Mouse (Mus musculus) thymus, adult 18-20 months (tissue): ENCODE measurements around the gene Fstl3.
A peak's percentile ranks its signal among the peaks of the same experiment; 100 is the strongest.

Experiments used
- DNase-seq, 2 experiments: peaks; one replicate each; pipeline ENCODE4 v3.0.0; 2022; ENCODE audit warnings: mixed read lengths in 2 of 2

The Fstl3 gene

DNA sequence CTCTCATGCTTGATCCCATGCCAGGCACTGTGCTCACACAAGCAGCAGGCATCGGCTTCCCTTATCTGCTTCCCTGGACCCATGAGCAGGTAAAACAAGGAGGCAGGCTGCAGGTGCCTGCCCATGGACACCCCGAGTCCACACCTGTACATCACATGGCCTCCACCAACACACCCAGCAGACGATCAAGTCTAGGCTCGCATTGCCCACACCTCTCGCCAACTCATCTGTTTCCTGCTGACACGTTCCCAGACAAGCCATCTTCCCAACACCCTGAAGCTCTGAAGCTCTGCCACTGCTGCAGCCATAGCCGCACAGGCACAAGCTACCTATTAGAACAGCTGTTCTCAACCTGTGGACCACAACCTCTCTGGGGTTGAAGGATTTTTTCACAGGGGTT is 12.8 kb upstream of the Fstl3 start:
- no peak for DNase-seq

DNA sequence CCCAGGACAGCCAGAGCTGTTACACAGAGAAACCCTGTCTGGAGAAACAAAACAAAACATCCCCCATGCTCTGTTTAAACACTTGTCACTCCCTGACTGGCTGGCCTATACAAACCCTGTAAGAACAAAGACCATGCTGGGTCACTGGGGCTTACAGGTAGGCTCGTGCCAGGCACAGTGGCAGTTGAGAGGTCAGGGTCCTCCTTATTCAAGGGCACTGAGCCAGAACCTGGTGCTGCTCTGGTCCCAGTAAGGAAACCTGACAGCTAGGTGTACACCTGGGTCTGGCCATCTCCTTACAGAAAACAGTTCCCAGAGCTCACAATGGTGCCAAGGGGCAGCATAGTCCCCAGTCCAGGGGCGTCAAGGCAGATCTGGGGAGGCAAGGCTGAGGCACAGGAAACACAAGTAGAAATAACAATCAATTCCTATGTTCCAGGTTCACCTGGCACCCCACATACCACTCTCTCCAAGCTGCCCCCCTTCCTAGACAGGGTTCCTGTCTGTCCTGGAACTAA is 11.8 kb upstream of the Fstl3 start:
- DNase-seq, result no peak

DNA sequence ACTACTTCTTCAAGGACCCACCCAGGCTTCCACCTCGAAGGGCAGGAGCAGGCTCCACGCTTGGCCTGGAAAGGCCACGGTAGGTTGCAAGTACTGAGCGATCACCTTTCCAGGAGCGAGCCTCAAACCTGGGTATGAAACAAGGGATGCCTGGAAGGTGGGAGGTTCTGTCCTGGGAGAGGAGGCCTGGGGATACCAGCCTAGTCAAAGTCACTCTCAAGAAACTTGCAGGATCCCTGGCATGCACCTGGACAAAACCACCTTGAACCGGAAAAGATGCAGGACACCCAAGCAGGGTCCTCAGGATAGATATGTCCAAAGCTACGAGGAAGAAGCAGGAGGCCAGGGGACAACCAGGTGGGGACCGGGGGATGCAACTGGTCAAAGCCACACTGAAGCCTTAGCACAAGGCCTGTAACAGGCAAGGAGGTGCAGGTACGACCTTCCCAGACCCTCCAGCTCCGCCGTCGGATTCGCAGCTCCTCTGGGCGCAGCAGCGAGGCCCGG is 11.0 kb upstream of the Fstl3 start:
- DNase-seq, result no peak

DNA sequence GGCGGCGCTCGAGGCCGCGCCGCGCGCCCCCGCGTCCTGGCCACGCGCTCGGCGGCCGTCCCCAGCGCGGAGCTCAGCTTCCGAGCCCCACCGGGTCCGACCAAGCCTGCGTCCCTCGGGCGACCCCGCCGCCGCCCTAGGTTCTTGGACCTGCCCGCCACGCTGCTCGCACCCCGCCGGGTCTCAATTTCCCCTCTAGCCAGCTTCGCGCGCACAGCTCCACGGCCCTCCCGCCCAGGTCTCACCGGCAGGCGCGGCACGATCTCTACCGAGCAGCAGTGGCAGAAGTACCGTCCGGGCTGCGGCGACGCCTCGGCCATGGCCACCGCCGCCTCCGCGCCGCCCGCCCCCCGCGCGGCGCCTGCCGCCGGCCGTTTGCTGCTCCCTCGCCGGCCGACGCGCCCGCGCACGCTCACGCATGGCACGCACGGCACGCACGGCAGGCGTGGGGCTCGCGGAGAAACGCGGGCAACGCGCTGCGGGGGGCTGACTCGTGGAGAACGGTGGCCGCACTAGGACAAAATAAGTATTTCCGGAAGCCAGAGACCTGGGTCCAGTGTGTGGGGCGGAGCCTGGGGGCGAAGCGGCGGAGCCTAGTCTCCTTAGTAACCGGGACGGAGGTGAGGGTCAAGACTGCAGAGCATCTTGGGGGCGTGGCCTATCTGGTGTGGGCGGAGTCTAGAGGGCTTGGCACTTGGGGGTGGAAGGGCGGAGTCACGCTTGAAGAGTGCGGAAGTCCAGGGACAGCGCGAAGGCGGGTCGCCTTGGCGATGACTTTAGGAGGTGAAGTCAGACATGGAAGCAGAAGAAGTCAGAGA is 10.4 kb upstream of the Fstl3 start, which contains the start of gene Rnf126:
Rnf126 (minus strand) TSS at position 445 of the 818 bp plus-strand sequence.
- peak; percentile 98 for DNase-seq

DNA sequence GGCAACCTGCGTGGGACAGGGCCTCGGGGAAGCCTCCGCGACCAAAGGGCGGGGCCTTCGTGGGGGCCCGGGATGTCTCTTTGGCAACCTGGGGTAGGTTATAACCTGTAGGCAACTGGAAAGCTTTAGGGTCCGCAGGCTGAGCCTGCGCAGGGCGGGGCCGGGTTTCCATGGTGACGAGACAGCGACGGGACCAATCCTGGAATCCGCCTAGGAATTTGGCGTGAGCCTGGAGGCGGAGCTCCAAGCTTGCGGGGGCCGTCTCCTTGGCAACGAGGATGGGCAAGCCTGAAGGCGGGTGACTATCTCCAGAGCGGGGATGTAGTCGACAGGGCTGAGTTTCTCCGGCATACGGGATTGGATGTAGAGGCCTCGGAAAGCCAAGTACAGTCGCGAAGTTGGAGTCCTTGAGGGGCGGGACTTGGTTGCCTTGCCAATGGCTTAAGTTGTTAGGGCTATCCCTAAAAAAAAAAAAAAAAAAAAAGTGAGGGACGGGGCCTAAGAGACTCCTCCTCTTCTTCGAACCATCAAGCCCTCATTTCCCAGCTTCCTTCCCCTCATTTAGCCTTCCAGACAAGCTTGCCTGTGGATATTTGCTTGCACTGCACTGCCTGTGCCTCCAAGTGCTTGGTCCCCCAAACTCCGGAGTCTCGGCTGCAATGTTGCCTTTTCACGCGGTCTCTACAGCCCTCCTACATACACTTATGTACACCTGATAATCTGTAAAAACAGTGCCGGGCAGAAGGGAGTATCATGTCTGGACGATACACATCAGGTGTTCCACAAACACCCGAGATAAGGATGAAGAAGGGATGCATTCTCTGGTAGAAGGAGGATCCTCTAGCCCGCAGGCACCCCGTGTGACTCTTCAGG is 9.5 kb upstream of the Fstl3 start:
- peak; percentile 70 to 77 for DNase-seq

DNA sequence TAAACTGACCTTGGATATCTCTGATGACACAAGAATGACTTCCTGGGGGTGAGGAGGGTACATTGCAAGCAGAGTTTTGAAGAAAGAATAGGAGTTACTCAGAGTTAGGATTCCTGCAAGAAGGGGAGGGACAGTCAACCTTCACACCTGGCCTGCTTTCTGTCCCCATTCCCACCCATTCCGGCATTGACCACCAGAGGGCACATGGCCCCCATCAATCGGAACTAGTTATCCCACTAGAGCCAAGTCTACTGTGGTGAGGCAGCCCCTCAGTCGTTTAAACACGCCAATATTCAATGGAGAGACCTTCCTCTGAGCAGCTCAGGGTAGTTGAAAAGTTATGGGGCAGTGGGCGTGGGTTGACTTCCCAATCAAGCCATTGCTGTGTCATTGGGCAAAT is 8.7 kb upstream of the Fstl3 start:
- DNase-seq, result peak; percentile 54 to 62

DNA sequence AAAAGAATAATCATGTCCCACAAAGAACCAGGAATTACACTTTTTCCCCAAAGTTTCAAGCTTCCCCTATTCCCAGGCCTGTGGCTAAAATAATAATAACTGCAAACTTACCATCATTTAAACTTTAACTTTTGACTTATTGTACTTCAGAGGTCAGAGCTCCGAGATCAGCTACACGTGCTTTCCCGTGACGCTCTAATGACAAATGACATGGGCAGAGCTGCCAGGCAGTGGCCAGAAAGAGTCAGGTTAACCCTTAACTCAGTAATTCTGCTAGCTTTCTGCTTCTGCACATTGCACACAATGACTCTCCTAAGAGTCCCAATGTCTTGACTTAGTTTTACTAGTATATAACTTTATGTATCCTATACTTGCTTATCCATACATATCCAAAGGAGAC is 7.7 kb upstream of the Fstl3 start:
- DNase-seq, result no peak

DNA sequence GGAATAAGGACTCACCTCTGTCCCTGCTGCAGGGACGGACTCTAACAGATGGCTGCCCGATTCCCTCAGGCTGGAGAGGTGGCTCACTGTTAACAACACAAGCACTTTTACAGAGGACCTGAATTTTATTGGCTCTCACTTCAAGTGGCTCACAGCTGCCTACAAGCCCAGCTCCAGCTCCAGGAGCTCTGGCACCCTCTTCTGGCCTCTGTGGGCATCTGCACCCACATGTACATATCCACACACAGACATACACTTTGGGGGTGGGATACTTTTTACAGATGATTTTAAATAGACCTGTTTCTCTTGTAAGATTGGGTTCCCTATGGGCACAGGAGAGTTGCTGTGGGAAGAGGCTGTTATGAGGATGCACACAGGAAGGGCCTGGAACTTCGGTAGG is 4.8 kb upstream of the Fstl3 start:
- DNase-seq, result no peak

DNA sequence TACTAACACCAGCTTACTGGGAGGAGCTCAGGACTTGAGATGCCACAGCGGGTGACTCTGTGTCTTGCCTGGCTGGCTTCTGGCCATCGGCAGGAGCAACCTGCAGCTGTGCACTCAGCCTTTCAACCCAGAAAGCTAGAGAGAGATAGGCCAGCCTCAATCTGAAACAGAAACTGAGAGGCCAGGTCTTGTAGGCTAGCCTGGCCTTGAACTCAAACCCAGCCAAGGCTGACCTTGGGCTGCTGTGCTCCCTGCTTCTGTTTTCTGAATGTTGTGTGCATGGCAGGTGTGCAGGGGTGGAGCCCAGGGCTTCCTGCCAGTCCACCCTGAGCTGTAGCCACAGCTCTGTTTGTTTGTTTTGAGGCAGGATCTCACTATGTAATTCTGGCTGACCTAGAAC is 3.9 kb upstream of the Fstl3 start:
- DNase-seq, result no peak

DNA sequence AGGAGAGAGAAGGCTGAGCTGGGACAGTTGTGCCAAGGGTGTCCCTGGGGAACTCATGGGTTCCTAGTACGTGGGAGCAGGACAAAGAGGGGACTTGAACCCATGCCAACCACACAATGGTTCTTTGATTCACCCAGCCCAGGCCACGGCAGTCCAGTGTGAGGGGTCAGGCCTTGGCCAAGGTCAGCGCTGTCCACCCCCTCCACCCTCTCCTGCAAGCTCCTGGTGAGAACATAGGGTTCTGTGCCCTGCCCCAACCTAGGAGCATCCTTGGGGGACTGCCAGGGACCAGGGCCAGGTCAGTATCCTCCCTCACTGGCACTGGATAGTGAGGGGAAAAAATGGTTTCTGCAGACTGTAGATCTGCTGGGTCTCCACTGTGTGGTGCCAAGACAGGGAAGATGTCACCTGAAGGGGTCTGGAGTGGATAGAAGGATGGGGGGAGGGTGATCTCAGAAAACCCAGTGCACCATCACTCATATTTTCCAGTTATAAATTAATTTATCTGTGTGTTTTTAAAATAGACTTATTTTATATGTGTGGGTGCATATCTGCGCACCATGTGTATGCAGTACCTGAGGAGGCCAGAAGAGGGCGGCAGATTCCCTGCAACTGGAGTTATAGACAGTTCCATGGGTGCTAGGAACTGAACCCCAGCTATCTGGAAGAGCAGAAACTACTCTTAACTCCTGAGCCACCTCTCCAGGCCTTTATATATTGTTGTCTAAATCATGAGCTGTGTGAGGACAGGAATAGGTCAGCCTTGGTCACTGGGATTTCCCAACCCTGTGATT is 2.4 kb upstream of the Fstl3 start:
- DNase-seq, result no peak

DNA sequence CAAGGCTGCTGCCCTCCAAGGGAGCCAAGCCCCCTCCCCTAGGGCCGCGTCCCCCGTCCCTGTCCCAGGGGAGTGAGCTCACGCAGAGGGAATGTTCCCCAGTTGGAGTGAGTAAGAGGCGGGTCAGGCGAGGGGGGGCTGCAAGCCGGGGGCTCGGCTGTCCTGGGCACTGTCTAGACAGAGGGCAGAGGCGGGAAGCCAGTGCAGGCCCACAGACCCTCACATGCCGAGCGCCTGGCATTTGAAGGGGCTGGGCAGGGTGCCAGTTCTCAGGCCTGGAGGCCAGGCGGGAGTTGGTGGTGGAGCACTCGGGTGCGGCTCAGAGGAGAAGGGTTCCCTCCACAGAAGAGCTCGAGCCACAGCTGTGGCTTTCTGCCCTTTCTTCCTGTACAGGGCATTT is 934 bp downstream of the Fstl3 start:
- DNase-seq, result no peak

DNA sequence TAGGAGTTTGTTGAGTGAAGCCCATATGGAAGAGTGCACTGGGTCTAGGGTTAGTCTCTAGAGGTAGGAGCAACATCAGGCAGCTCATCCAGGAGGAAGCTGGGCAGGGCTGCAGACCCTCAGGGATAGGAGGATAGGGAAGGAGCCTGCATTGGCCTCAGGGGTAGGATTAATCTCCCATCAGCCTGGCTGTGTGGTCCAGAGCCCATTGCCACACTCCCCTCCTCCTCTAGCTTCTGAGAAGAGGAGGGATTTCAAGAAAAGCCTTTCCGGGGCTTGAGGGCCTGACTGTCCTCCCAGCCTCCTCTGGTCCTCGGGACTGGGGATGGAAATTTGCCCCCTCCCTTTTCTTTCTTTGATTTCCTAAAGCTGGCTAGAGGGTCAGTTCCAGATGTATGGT is 2.1 kb downstream of the Fstl3 start:
- no peak for DNase-seq

DNA sequence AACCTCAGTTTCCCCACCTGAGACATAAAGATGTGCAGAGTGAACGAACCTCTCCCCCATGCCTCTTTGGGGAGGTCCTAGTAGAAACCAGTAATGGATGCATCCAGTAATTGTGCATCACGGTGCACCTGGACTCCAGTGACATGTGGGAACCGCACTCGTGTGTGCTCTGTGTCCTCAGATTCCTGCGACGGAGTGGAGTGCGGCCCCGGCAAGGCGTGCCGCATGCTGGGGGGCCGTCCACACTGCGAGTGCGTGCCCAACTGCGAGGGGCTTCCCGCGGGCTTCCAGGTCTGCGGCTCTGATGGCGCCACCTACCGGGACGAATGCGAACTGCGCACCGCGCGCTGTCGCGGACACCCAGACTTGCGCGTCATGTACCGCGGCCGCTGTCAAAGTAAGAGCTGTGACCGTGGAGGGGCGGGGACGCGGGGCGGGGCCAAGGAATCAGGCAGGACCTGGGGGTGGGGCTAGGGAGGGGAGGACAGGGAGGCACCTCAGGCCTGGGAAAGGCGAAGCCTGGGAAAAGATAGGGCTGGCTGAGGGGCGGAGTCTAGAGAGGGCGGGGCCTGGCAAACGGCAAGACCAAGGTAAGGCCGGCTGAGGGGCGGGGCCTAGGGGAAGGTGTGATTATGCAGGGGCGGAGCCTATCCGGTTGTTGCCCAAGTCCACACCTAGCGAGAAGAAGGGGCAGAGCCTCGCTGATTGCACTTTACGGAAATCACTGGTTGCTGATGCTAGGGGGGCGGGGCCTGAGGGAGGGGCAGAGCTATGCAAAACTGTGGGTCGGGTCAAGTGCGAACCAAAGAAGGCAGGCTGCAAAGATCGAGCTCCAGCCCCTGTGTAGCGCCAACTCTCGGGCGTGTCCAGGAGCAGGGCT is 3.0 kb downstream of the Fstl3 start:
- DNase-seq, result peak; percentile 85 to 90

DNA sequence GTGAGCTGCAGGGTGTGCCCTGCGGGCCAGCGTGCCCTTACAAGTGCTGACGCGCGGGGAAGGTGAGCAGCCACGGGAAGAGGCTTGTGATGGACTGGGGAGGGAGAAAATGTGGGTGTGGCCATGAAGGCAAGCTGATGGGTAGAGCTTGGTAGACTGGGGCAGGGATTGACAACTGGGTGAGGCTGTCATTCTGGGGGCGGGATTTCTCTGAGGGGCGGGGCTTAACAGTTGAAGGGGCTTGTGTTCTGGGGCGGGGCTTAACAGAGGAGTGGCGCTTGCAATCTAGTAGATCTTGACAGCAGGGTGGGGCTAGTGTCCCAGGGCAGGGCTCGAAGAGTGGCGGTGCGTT is 3.6 kb downstream of the Fstl3 start:
- DNase-seq, result no peak

DNA sequence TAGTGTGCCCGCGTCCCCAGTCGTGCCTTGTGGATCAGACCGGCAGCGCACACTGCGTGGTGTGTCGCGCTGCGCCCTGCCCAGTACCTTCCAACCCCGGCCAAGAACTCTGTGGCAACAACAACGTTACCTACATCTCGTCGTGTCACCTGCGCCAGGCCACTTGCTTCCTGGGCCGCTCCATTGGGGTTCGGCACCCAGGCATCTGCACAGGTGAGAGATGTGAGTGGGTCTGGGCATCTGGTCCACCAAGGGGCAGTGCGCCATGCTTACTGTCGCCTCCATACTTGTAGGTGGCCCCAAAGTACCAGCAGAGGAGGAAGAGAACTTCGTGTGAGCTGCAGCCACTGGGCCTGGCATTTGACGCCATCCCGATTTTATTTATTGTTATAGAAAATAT is 4.1 kb downstream of the Fstl3 start:
- no peak for DNase-seq

DNA sequence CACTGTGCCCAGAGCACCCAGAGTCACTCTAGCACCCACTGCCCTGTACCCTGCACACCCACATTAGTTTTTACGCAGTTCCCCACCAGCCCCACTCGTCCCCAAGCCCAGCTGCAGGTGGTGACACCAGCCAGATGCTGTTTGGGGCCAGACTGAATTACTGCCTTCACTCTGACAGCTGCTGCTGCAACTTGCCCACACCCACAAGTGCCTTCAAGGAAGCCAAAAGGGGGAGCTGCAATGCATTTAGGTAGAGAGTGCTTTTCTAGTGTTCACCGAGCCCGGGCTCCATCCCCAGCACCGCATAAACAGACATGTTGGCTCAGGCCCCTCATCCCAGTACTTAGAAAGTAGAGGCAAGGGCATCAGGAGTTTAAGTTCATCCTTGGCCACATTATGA is 4.9 kb downstream of the Fstl3 start:
- DNase-seq, result peak; percentile 48 to 70

DNA sequence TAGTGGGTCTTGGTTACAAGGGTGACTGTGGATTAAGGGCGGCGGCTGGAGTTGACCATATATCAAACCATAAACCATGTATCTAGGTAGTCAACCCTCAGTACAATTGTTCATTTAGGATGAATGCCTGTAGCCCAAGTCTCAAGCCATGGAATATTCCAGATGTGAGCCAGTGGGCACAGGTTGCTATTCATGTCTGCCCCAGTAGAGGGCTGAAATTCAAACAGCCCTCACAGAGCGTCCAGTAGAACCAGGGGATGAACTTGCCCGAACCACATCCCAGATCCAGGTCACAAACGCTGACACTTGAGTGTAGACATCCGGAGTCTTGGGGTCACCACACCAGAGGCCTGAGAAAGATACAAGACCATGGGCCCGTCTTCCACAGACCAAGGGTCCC is 6.0 kb downstream of the Fstl3 start:
- no peak for DNase-seq

DNA sequence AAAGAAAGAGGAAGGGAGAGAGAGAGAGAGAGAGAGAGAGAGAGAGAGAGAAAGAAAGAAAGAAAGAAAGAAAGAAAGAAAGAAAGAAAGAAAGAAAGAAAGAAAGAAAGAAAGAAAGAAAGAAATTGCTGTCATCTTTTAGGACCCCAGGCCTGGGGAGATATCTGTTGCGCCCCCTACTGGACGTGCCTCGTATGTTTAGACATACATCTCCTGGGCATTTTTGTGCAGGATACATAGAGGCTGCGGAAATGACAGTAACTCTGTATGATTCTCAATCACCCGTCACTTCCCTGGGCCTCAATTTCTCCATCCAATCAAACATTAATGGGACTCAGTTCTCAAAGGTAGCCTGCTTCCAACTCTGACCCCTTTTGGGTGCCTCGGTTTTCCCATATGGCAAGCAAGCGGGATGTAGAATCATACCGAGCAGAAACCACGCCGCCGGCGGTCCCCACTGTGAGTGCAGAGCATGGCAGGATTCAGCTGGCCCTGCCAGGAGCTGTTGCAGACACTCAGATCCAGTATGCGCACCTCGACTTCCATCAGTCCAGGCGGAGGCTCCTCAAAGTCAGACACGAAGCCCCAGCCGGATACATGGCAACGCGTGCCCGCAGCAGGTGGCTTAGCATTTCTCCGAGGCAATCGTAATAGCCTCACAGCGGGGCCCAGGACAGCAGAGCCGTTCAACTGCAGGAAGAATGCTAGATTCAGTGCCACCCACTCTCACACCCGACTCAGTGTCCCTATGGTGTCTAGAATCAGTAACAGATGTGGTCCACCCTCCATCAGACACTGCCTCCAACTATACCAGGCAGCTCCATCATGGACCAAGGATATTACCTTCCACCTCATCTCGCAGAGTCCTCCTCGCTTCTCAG is 7.1 kb downstream of the Fstl3 start:
- DNase-seq, result no peak

DNA sequence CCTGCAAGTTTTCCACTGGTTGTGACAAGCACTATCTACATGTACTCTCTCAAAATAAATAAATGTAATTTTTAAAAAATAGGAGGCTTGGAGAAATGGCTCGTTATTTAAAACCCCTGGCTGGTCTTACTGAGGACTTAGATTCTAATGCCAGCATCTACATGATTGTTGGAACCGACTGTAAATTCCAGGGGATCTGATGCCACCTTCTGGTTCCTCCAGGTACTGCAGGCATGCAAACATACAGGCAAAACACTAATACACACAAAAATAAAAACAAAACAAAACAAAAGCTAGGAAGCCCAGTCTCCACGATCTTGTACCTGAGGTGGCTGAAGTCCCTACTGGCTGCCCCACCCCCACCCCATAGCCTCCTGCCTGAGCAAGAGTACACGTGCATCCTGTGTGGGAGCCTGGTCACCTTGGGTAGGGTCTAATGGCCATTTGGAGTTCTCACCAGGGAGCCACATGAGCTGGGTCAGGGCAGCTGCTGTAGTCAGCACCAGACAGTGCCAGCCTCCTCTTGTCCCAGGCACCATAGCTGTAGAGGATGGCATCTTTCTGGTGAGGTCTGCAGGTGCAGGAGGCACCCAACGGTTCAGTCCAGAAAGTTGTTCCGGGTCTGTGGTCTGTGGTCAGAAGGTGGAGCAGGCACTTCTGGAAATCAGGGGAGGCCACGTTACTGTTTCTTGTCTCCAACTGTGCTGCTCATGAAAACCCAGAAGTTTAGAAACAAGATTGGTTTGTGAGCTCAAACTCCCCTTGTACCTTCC is 11.5 kb downstream of the Fstl3 start:
- peak in 1 of 2 experiments; percentile 59 for DNase-seq

DNA sequence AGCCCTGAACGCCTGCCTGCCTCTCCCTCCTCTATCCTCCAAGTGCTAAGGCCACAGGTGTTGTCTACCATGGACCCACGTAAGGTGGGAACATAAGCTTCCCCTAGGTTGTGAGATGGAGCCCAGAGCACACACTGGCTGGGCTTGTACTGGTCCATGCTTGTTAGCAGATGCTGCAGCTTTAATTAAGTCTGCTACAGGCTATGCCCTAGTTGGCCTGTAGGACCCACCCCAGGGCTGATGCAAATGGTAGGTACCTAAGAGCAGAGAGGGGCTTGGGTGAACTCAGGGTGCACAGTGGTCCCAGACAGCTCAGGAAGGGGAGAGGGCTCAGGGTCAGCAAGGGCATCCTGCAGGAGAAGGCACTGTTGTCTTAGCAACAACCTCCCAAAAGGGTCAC is 12.5 kb downstream of the Fstl3 start:
- DNase-seq, result no peak
